Mouse (Mus musculus): ENCODE measurements around the gene Gm20388.

Gene Gm20388

GRCm38 (mm10) chr8:121889810-121890785 is 1979.5 kb downstream of the Gm20388 start:
- DNase-seq: no peak

DNA sequence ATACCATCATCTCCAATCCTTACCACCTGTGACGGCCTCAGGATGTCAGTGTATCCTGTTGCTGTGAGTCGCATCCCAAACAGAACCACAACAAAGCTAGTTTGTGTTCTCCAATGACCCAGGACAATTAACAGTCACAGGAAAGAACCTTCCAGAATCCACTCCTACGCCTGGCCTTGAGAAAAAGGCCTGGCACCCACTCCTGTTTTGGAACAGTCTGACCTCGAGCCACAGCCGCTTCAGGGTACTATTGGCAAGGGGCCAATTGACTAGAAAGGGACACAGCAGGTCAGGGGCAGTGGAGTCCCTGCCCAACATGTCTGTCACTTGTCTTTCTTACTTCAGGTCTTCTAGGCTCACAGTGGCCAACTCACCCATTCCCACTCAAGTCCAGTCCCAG is 1982.2 kb downstream of the Gm20388 start:
- DNase-seq: no peak

DNA sequence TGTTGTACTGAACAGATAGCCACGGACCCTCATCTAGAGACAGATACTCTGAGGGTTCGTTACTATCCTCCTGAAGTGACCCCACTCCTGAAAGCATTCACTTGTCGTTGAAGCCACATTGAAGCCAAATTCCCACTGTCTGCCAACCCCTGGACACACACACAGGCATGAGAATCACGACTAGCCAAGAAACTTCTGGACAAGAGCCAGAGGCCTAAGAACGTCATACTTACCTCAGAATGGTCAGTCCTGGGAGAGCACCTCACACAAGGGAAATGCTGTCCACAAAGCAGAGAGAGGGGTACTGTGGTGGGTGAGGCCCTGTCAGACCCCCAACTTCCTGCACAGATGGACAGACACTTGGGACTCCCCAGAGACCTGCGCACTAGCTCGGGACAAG is 1985.3 kb downstream of the Gm20388 start:
- DNase-seq: no peak

- DNase-seq: no peak
These were observed 1986.0 kb downstream of the Gm20388 start for GRCm38 (mm10) chr8:121896476-121897145.

- no peak for DNase-seq
These were observed 1986.6 kb downstream of the Gm20388 start for GRCm38 (mm10) chr8:121897205-121897604.

GRCm38 (mm10) chr8:121897871-121898381 is 1987.3 kb downstream of the Gm20388 start:
- DNase-seq: no peak

DNA sequence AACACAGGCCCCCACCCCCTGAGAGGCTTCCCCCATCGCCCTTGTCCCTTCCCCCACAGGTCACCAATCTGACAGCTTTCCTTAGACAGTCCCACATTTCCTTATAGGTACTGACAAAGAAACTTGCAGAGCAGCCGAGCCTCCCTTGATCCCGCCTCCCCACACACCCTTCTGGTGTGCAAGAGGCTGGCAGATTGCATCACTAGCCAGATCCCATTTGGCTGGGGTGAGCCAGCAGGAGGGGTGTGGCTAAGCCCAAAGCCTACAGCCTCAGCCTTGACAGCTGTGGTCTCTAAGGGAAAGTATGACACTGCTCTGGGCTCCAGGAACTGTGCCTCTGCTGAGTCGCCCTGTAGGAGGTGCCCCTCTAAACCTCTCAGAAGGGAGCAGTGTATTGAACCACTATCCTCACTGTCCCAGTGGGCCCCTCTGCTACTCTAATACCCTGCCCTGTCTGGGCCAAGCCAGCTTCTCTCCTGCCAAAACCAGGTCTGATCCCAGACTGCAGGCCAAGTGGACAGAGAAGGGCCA is 1987.8 kb downstream of the Gm20388 start:
- DNase-seq: peak; percentile 92

GRCm38 (mm10) chr8:121899180-121900044 is 1988.8 kb downstream of the Gm20388 start:
- DNase-seq: no peak

DNA sequence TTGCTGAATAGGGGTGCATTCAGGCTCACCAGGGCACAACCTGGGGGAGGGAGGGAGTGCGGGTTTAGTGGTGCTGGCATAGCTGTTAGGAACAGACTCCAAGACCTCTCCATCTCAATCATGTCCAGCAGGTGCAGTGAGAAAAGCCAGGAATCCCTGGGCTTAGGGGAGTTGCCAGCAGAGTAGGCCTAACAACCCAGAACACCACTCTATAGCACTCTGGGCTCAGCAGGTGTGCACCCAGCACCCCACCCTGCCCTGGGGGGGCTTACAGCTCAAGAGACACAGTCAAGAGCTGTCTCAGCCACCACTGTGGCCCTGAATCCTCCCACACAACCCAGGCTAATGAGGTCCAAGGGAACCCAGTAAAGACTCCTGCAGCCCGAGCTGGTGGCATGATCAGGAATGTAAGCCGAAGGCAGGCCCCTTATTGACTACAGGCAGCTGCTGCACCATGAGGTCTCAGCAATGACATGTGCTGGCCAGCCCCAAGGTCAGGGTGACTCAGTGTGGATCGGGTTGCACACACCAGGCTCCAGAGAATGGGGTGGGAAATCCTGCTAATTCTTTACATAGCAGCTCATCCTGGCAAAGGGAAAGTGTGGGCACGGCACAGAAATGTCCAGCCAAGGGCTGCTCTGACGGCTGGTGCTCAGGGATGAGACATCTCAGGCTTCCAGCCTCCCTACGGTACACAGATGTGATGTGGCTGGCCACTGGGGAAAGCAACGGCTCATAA is 1991.0 kb downstream of the Gm20388 start:
- DNase-seq: no peak

GRCm38 (mm10) chr8:121903977-121904376 is 1993.3 kb downstream of the Gm20388 start:
- no peak for DNase-seq

DNA sequence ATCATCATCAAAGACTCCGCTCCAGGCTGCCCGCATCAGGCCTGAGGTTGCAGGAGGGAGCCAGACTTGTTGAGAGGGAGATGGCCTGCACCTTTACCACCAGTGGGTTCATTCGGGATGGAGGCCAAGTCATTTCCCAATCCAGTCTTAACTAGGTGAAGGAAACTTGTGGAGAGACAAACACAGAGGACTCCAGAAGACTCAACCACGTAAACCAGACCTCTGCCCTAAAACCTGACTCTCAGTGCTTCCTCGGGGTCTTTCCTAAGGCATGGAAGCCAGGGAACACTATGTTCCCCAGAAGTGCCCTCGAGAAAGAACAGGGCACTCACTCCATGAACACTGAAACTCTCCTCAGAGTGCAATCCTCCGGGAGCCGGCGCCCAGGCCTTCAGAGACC is 1994.4 kb downstream of the Gm20388 start:
- DNase-seq: no peak

GRCm38 (mm10) chr8:121905420-121905819 is 1994.8 kb downstream of the Gm20388 start:
- DNase-seq: no peak

DNA sequence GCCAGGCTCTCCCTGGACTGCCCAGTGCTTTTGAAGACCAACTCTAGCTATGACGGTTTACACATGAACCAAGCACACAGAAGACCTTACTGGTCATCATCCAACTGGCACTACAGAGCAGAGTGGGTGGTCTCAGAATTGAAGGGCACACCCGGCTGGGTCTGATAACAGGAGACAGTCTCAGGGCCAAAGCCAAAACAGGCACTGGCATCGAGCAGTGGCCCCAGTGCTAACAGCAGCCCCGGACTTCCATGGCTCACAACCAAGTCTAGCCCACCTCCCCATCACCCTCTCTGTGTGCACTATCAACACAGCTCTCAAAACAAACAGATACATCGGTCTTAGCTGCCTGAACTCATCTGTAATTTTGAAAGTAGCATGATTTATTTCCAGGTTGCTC is 1995.2 kb downstream of the Gm20388 start:
- no peak for DNase-seq

GRCm38 (mm10) chr8:121906542-121907512 is 1996.2 kb downstream of the Gm20388 start:
- peak; percentile 41 for DNase-seq

- DNase-seq: peak; percentile 98
These were observed 1997.1 kb downstream of the Gm20388 start, which contains the start of gene Slc7a5 for GRCm38 (mm10) chr8:121907587-121908248. Slc7a5 (minus strand) TSS chr8:121907694.

DNA sequence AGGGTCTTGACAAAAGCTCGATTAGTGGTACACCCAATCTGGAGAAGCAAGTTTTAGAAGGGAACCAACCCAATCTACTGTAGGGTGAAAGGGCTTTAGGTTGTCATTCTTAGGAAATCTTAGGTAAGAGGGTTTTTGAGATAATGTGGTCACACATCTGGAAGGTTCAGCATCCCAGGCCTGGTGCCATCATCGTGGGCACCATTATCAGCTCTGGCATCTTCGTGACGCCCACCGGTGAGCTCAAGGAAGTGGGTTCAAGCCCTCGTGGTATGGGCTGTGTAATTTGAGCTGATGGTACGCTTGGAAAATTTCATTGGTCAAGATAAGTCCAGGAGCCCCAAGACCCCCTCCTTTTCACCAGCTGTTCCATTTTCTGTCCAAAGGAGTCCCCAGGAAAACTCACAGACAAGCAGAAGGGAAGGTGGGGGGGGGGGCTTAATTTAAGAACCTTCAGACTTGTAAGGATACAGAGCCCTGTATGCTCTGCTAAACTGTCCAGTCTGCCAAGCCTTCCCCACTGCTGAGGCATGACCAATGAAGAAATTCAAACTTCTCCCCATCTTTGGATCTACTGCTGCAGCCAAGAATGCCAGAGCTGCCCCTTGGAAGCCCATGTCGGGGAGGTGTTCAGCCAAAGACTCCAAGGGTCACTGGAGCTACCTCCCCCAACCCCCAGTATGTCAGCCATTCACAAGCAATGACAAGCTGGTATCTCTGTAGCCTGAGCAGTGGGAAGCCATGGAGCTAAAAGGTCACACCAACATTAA is 1997.9 kb downstream of the Gm20388 start:
- DNase-seq: no peak

DNA sequence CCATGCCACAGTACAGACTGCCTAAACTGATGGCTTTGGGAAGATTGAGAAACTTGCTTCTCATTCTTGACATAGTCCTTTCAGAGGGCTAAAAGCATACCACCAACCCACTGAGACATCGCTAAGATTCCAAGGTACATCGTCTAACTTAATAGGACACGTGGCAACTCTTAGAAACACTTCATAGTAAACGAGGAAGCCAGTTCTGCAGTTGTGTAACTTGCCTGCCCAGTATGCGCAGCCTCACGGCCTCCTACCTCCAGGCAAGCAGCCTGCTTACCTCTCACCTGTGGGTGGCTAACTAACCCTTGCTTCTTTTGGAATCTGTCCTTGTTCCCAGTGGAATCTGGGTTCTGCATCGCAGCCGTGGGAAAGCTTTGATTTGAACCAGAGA is 1998.5 kb downstream of the Gm20388 start:
- DNase-seq: no peak

DNA sequence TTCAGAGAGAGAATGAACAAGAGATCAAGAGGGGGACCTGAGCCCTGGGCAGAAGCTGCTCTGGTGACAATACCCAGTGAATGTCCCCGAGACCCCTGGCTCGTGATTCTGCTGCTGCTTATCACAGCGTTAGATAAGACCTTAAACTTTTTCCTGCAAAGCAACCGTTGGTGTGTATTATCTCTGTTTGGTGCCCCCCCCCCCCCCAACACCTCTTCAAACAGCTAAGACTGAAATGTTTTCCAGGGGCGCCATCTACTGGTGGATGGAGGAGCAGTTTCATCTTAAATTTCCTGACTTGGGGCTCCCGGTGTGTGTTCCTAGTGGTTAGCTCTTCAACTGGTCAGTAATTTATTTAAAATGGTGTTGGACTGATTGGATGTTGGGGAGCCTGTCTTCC is 1999.0 kb downstream of the Gm20388 start:
- DNase-seq: peak; percentile 88

- DNase-seq: no peak
These were observed 2000.8 kb downstream of the Gm20388 start for GRCm38 (mm10) chr8:121911400-121911799.
